Mouse (Mus musculus): ENCODE measurements around the gene Med15. TPM values are rescaled to one million over a fixed set of nuclear protein-coding genes. Genes with fewer than 3 reads are reported as not detected.

The Med15 gene
- polyA plus RNA-seq, 1 experiment from 2014 or later = 31.6 TPM

GRCm38 (mm10) chr16:17724448-17724847 is 8.2 kb downstream of the Med15 start:
- WGBS (ENCODE audit: insufficient replicate concordance) = 92% methylated on average over 3 of the region's 3 CpGs

GRCm38 (mm10) chr16:17723325-17723626 is 9.4 kb downstream of the Med15 start:
- Histone ChIP-seq H3K4me1 (ENCODE audit: control insufficient read depth, insufficient read depth, low read length) (peaks cover 17% of the 10 kb centered on the region), H3K9me3 (replicated peaks; ENCODE audit: control insufficient read depth, low read length) (no peaks in the 10 kb centered on the region), H3K36me3 (ENCODE audit: control insufficient read depth, insufficient read depth, low read length) (no peaks in the 10 kb centered on the region), H3K27me3 (ENCODE audit: control insufficient read depth, insufficient read depth, low read length) (no peaks in the 10 kb centered on the region), H3K4me3 (ENCODE audit: low read depth, low read length) (peak overlapping the region; percentile 93), H3K27ac (ENCODE audit: low read depth, low read length) (no peak overlapping the region), H3K4me2 (peak overlapping the region; percentile 88), H3K9ac (ENCODE audit: low read depth, low read length) (no peak overlapping the region)
- 72% methylated on average over 1 of the region's 1 CpGs for WGBS (ENCODE audit: insufficient replicate concordance)
- no peak for ATAC-seq (replicated peaks; ENCODE audit: insufficient number of reproducible peaks, low FRiP score, low TSS enrichment)

More at GRCm38 (mm10) chr16:17724448-17724847, 8.2 kb downstream of the Med15 start:
- ATAC-seq (replicated peaks; ENCODE audit: insufficient number of reproducible peaks, low FRiP score, low TSS enrichment) = no peak
- H3K27ac ChIP-seq (ENCODE audit: low read depth, low read length) = no peak overlapping the region
- H3K9me3 ChIP-seq (replicated peaks; ENCODE audit: control insufficient read depth, low read length) = no peaks in the 10 kb centered on the region
- H3K4me2 ChIP-seq = no peak overlapping the region
- peaks cover 17% of the 10 kb centered on the region for H3K4me1 ChIP-seq (ENCODE audit: control insufficient read depth, insufficient read depth, low read length)
- no peak overlapping the region for H3K4me3 ChIP-seq (ENCODE audit: low read depth, low read length)
- no peaks in the 10 kb centered on the region for H3K27me3 ChIP-seq (ENCODE audit: control insufficient read depth, insufficient read depth, low read length)
- no peak overlapping the region for H3K9ac ChIP-seq (ENCODE audit: low read depth, low read length)
- H3K36me3 ChIP-seq (ENCODE audit: control insufficient read depth, insufficient read depth, low read length) = no peaks in the 10 kb centered on the region

GRCm38 (mm10) chr16:17722461-17723324 is 10.0 kb downstream of the Med15 start:
- H3K36me3 ChIP-seq (ENCODE audit: control insufficient read depth, insufficient read depth, low read length) = no peaks in the 10 kb centered on the region
- 2% methylated on average over 44 of the region's 44 CpGs for WGBS (ENCODE audit: insufficient replicate concordance)
- ATAC-seq (replicated peaks; ENCODE audit: insufficient number of reproducible peaks, low FRiP score, low TSS enrichment) = peak; percentile 85
- H3K9me3 ChIP-seq (replicated peaks; ENCODE audit: control insufficient read depth, low read length) = no peaks in the 10 kb centered on the region
- no peaks in the 10 kb centered on the region for H3K27me3 ChIP-seq (ENCODE audit: control insufficient read depth, insufficient read depth, low read length)
- peaks cover 18% of the 10 kb centered on the region for H3K4me1 ChIP-seq (ENCODE audit: control insufficient read depth, insufficient read depth, low read length)
- H3K4me2 ChIP-seq = peak overlapping the region; percentile 88
- peak overlapping the region; percentile 94 for H3K9ac ChIP-seq (ENCODE audit: low read depth, low read length)
- peak overlapping the region; percentile 93 for H3K4me3 ChIP-seq (ENCODE audit: low read depth, low read length)
- peak overlapping the region; percentile 89 for H3K27ac ChIP-seq (ENCODE audit: low read depth, low read length)

GRCm38 (mm10) chr16:17721822-17722460 is 10.8 kb downstream of the Med15 start:
- 6% methylated on average over 10 of the region's 10 CpGs for WGBS (ENCODE audit: insufficient replicate concordance)
- Histone ChIP-seq H3K9me3 (replicated peaks; ENCODE audit: control insufficient read depth, low read length) (no peaks in the 10 kb centered on the region), H3K4me3 (ENCODE audit: low read depth, low read length) (peak overlapping the region; percentile 93), H3K9ac (ENCODE audit: low read depth, low read length) (peak overlapping the region; percentile 94), H3K27ac (ENCODE audit: low read depth, low read length) (peak overlapping the region; percentile 89), H3K27me3 (ENCODE audit: control insufficient read depth, insufficient read depth, low read length) (no peaks in the 10 kb centered on the region), H3K4me2 (peak overlapping the region; percentile 88), H3K36me3 (ENCODE audit: control insufficient read depth, insufficient read depth, low read length) (no peaks in the 10 kb centered on the region), H3K4me1 (ENCODE audit: control insufficient read depth, insufficient read depth, low read length) (peaks cover 18% of the 10 kb centered on the region)
- no peak for ATAC-seq (replicated peaks; ENCODE audit: insufficient number of reproducible peaks, low FRiP score, low TSS enrichment)

- H3K4me2 ChIP-seq = peak overlapping the region; percentile 88
- peak overlapping the region; percentile 93 for H3K4me3 ChIP-seq (ENCODE audit: low read depth, low read length)
- no peaks in the 10 kb centered on the region for H3K36me3 ChIP-seq (ENCODE audit: control insufficient read depth, insufficient read depth, low read length)
- H3K27ac ChIP-seq (ENCODE audit: low read depth, low read length) = no peak overlapping the region
- peaks cover 15% of the 10 kb centered on the region for H3K4me1 ChIP-seq (ENCODE audit: control insufficient read depth, insufficient read depth, low read length)
- ATAC-seq (replicated peaks; ENCODE audit: insufficient number of reproducible peaks, low FRiP score, low TSS enrichment) = no peak
- H3K9ac ChIP-seq (ENCODE audit: low read depth, low read length) = no peak overlapping the region
- no peaks in the 10 kb centered on the region for H3K9me3 ChIP-seq (replicated peaks; ENCODE audit: control insufficient read depth, low read length)
- whole genome bisulfite sequencing (ENCODE audit: insufficient replicate concordance) = 67% methylated on average over 9 of the region's 9 CpGs
- no peaks in the 10 kb centered on the region for H3K27me3 ChIP-seq (ENCODE audit: control insufficient read depth, insufficient read depth, low read length)
These were observed 11.4 kb downstream of the Med15 start for GRCm38 (mm10) chr16:17721114-17721808.

GRCm38 (mm10) chr16:17717791-17718190 is 14.9 kb downstream of the Med15 start:
- ATAC-seq (replicated peaks; ENCODE audit: insufficient number of reproducible peaks, low FRiP score, low TSS enrichment) = no peak
- H3K4me3 ChIP-seq (ENCODE audit: low read depth, low read length) = no peak overlapping the region
- H3K27ac ChIP-seq (ENCODE audit: low read depth, low read length) = no peak overlapping the region
- no peak overlapping the region for H3K4me2 ChIP-seq
- H3K27me3 ChIP-seq (ENCODE audit: control insufficient read depth, insufficient read depth, low read length) = no peaks in the 10 kb centered on the region
- H3K9me3 ChIP-seq (replicated peaks; ENCODE audit: control insufficient read depth, low read length) = no peaks in the 10 kb centered on the region
- H3K4me1 ChIP-seq (ENCODE audit: control insufficient read depth, insufficient read depth, low read length) = peaks cover 15% of the 10 kb centered on the region
- H3K36me3 ChIP-seq (ENCODE audit: control insufficient read depth, insufficient read depth, low read length) = no peaks in the 10 kb centered on the region
- H3K9ac ChIP-seq (ENCODE audit: low read depth, low read length) = no peak overlapping the region
- 86% methylated on average over 1 of the region's 1 CpGs for WGBS (ENCODE audit: insufficient replicate concordance)

- 81% methylated on average over 1 of the region's 1 CpGs for WGBS (ENCODE audit: insufficient replicate concordance)
- H3K9ac ChIP-seq (ENCODE audit: low read depth, low read length) = no peak overlapping the region
- H3K4me1 ChIP-seq (ENCODE audit: control insufficient read depth, insufficient read depth, low read length) = peaks cover 7% of the 10 kb centered on the region
- H3K9me3 ChIP-seq (replicated peaks; ENCODE audit: control insufficient read depth, low read length) = no peaks in the 10 kb centered on the region
- no peak for ATAC-seq (replicated peaks; ENCODE audit: insufficient number of reproducible peaks, low FRiP score, low TSS enrichment)
- no peaks in the 10 kb centered on the region for H3K27me3 ChIP-seq (ENCODE audit: control insufficient read depth, insufficient read depth, low read length)
- no peak overlapping the region for H3K4me2 ChIP-seq
- no peak overlapping the region for H3K4me3 ChIP-seq (ENCODE audit: low read depth, low read length)
- no peaks in the 10 kb centered on the region; the same call in 1 of the 2 replicates for H3K36me3 ChIP-seq (ENCODE audit: control insufficient read depth, insufficient read depth, low read length)
- H3K27ac ChIP-seq (ENCODE audit: low read depth, low read length) = peak overlapping the region; percentile 10; the same call in 1 of the 2 replicates
These were observed 25.1 kb downstream of the Med15 start for GRCm38 (mm10) chr16:17707541-17707940.

GRCm38 (mm10) chr16:17701043-17701405 is 31.7 kb downstream of the Med15 start:
- Histone ChIP-seq H3K4me1 (ENCODE audit: control insufficient read depth, insufficient read depth, low read length) (no peaks in the 10 kb centered on the region), H3K27ac (ENCODE audit: low read depth, low read length) (no peak overlapping the region), H3K4me2 (no peak overlapping the region), H3K36me3 (ENCODE audit: control insufficient read depth, insufficient read depth, low read length) (peaks cover 9% of the 10 kb centered on the region; the same call in 1 of the 2 replicates), H3K9me3 (replicated peaks; ENCODE audit: control insufficient read depth, low read length) (no peaks in the 10 kb centered on the region), H3K27me3 (ENCODE audit: control insufficient read depth, insufficient read depth, low read length) (no peaks in the 10 kb centered on the region), H3K4me3 (ENCODE audit: low read depth, low read length) (no peak overlapping the region), H3K9ac (ENCODE audit: low read depth, low read length) (no peak overlapping the region)
- 88% methylated on average over 2 of the region's 2 CpGs for WGBS (ENCODE audit: insufficient replicate concordance)
- no peak for ATAC-seq (replicated peaks; ENCODE audit: insufficient number of reproducible peaks, low FRiP score, low TSS enrichment)

Data from heart, embryonic 11.5 days (tissue).